Mouse (Mus musculus) megakaryocyte, embryonic 14.5 days (primary cell): ENCODE data around the gene Agfg1. TPM values are rescaled to one million over a fixed set of nuclear protein-coding genes. Genes with fewer than 3 reads are reported as not detected.
A peak's percentile ranks its signal among the peaks of the same experiment; 100 is the strongest.

ENCODE experiments used
- H3K27me3 ChIP-seq: replicated peaks from 2 replicates; pipeline ENCODE3; 2012; ENCODE audit warnings: inconsistent platforms
- H3K36me3 ChIP-seq: replicated peaks from 2 replicates; pipeline ENCODE3; 2012; ENCODE audit warnings: low read length, inconsistent platforms, mixed read lengths
- H3K4me1 ChIP-seq: 2 replicates; pipeline ENCODE4 v1.6.1; 2012; ENCODE audit warnings: inconsistent platforms
- H3K4me3 ChIP-seq: replicated peaks from 2 replicates; pipeline ENCODE3; 2012; ENCODE audit warnings: moderate library complexity, mild to moderate bottlenecking, inconsistent platforms
- H3K9me3 ChIP-seq: 2 replicates; pipeline ENCODE4 v1.6.1; 2012; ENCODE audit warnings: inconsistent platforms
- FLI1 ChIP-seq: IDR thresholded peaks from 2 replicates; pipeline ENCODE4 v1.6.1; 2012; ENCODE audit warnings: low read length, inconsistent platforms, mixed read lengths
- GATA1 ChIP-seq: IDR thresholded peaks from 3 replicates; pipeline ENCODE4 v1.6.1; 2012; ENCODE audit warnings: mixed read lengths, low read length, inconsistent platforms, borderline replicate concordance
- polyA plus RNA-seq: library from polyadenylated mRNA; stranded (reverse); fragments of >175 nt; gene quantifications from 2 replicates; pipeline ENCODE4 v1.2.3, GENCODE M21; 2012; ENCODE audit warnings: low replicate concordance; ENCODE audit not compliant: insufficient read depth

Agfg1 gene
- polyA plus RNA-seq, 1 experiment, result 4.2 TPM

GRCm38 (mm10) chr1:82820626-82821186 is 18.6 kb upstream of the Agfg1 start:
- Histone ChIP-seq H3K4me1 (peaks cover 20% of the 10 kb centered on the region), H3K27me3 (no peaks in the 10 kb centered on the region), H3K4me3 (no peak overlapping the region), H3K9me3 (no peaks in the 10 kb centered on the region), H3K36me3 (no peaks in the 10 kb centered on the region)
- TF ChIP-seq FLI1 (no peak), GATA1 (no peak)

GRCm38 (mm10) chr1:82821846-82822245 is 17.4 kb upstream of the Agfg1 start:
- H3K9me3 ChIP-seq, result no peaks in the 10 kb centered on the region
- TF ChIP-seq FLI1 (no peak), GATA1 (no peak)
- H3K4me3 ChIP-seq, result no peak overlapping the region
- no peaks in the 10 kb centered on the region for H3K27me3 ChIP-seq
- H3K4me1 ChIP-seq, result peaks cover 12% of the 10 kb centered on the region
- H3K36me3 ChIP-seq, result no peaks in the 10 kb centered on the region

- no peaks in the 10 kb centered on the region for H3K36me3 ChIP-seq
- no peaks in the 10 kb centered on the region for H3K9me3 ChIP-seq
- H3K27me3 ChIP-seq, result no peaks in the 10 kb centered on the region
- no peak for TF ChIP-seq FLI1
- no peak for TF ChIP-seq GATA1
- H3K4me3 ChIP-seq, result no peak overlapping the region
- peaks cover 12% of the 10 kb centered on the region for H3K4me1 ChIP-seq
These were observed 15.1 kb upstream of the Agfg1 start for GRCm38 (mm10) chr1:82824147-82824546.

GRCm38 (mm10) chr1:82825256-82825655 is 14.0 kb upstream of the Agfg1 start:
- peaks cover 9% of the 10 kb centered on the region for H3K4me1 ChIP-seq
- no peak overlapping the region for H3K4me3 ChIP-seq

GRCm38 (mm10) chr1:82825783-82826182 is 13.5 kb upstream of the Agfg1 start:
- H3K4me1 ChIP-seq, result peaks cover 9% of the 10 kb centered on the region
- no peaks in the 10 kb centered on the region for H3K27me3 ChIP-seq
- no peak for TF ChIP-seq FLI1
- TF ChIP-seq GATA1, result no peak
- no peaks in the 10 kb centered on the region for H3K36me3 ChIP-seq
- no peaks in the 10 kb centered on the region for H3K9me3 ChIP-seq
- no peak overlapping the region for H3K4me3 ChIP-seq

More at GRCm38 (mm10) chr1:82825256-82825655, 14.0 kb upstream of the Agfg1 start:
- TF ChIP-seq GATA1, result no peak
- no peak for TF ChIP-seq FLI1
- H3K36me3 ChIP-seq, result no peaks in the 10 kb centered on the region
- H3K27me3 ChIP-seq, result no peaks in the 10 kb centered on the region
- H3K9me3 ChIP-seq, result no peaks in the 10 kb centered on the region

GRCm38 (mm10) chr1:82826911-82827310 is 12.4 kb upstream of the Agfg1 start:
- no peaks in the 10 kb centered on the region for H3K36me3 ChIP-seq
- no peaks in the 10 kb centered on the region for H3K27me3 ChIP-seq
- H3K4me1 ChIP-seq, result peaks cover 16% of the 10 kb centered on the region
- no peaks in the 10 kb centered on the region for H3K9me3 ChIP-seq
- no peak overlapping the region for H3K4me3 ChIP-seq
- TF ChIP-seq FLI1 (no peak), GATA1 (no peak)

- Histone ChIP-seq H3K4me1 (peaks cover 42% of the 10 kb centered on the region), H3K27me3 (no peaks in the 10 kb centered on the region), H3K9me3 (no peaks in the 10 kb centered on the region), H3K36me3 (peaks cover 2% of the 10 kb centered on the region), H3K4me3 (no peak overlapping the region)
- TF ChIP-seq FLI1 (no peak), GATA1 (no peak)
These were observed 8.5 kb upstream of the Agfg1 start for GRCm38 (mm10) chr1:82830771-82831170.

GRCm38 (mm10) chr1:82831547-82832240 is 7.6 kb upstream of the Agfg1 start:
- Histone ChIP-seq H3K36me3 (peaks cover 2% of the 10 kb centered on the region), H3K4me1 (peaks cover 51% of the 10 kb centered on the region), H3K4me3 (peak overlapping the region; percentile 34), H3K9me3 (no peaks in the 10 kb centered on the region), H3K27me3 (no peaks in the 10 kb centered on the region)
- TF ChIP-seq FLI1 (no peak), GATA1 (no peak)

- no peak for TF ChIP-seq FLI1
- TF ChIP-seq GATA1, result no peak
- H3K4me3 ChIP-seq, result no peak overlapping the region
- peaks cover 2% of the 10 kb centered on the region for H3K36me3 ChIP-seq
- peaks cover 58% of the 10 kb centered on the region for H3K4me1 ChIP-seq
- no peaks in the 10 kb centered on the region for H3K27me3 ChIP-seq
- no peaks in the 10 kb centered on the region for H3K9me3 ChIP-seq
These were observed 6.7 kb upstream of the Agfg1 start for GRCm38 (mm10) chr1:82832495-82833021.

GRCm38 (mm10) chr1:82833501-82833900 is 5.8 kb upstream of the Agfg1 start:
- no peaks in the 10 kb centered on the region for H3K27me3 ChIP-seq
- H3K4me1 ChIP-seq, result peaks cover 63% of the 10 kb centered on the region
- no peak overlapping the region for H3K4me3 ChIP-seq
- peaks cover 2% of the 10 kb centered on the region for H3K36me3 ChIP-seq
- TF ChIP-seq GATA1, result no peak
- TF ChIP-seq FLI1, result no peak
- no peaks in the 10 kb centered on the region for H3K9me3 ChIP-seq
